Mouse (Mus musculus) right cerebral cortex, adult 18-20 months (tissue): ENCODE data around the gene Vpreb3.
"Not testable (repeated sequence)": the region's sequence is repeated elsewhere in the genome, so short reads cannot be mapped to it uniquely, and the experiment has no call there.

Experiments used
- DNase-seq: peaks from one replicate; pipeline ENCODE4 v3.0.0; 2022; ENCODE audit warnings: mixed read lengths

Gene Vpreb3

GRCm38 (mm10) chr10:75975216-75975615 lies 32.4 kb downstream of the Vpreb3 start:
- DNase-seq, result no peak

- DNase-seq, result no peak
Observed at GRCm38 (mm10) chr10:75978119-75978834, 35.4 kb downstream of the Vpreb3 start.

- no peak for DNase-seq
Observed at GRCm38 (mm10) chr10:75978835-75979157, 35.9 kb downstream of the Vpreb3 start.

GRCm38 (mm10) chr10:75979432-75979831 lies 36.6 kb downstream of the Vpreb3 start:
- DNase-seq, result no peak

- DNase-seq, result no peak
Observed at GRCm38 (mm10) chr10:75990430-75991042, 47.7 kb downstream of the Vpreb3 start.

GRCm38 (mm10) chr10:75993616-75994240 lies 50.9 kb downstream of the Vpreb3 start:
- no peak for DNase-seq

- DNase-seq, result not testable (repeated sequence)
Observed at GRCm38 (mm10) chr10:75994531-75995210, 51.8 kb downstream of the Vpreb3 start.

GRCm38 (mm10) chr10:75995463-75995862 lies 52.6 kb downstream of the Vpreb3 start:
- no peak for DNase-seq

GRCm38 (mm10) chr10:75996315-75996714 lies 53.5 kb downstream of the Vpreb3 start:
- DNase-seq, result no peak
